Mouse (Mus musculus): ENCODE measurements at regions not wholly inside any gene's neighbourhood (a gene's known extent, or its start where the extent isn't known, plus 50 kb on each side); places are given as distances from the start of the nearest gene placed in this dataset.
A peak's percentile ranks its signal among the peaks of the same experiment; 100 is the strongest.

- Histone ChIP-seq H3K36me3 (ENCODE audit: insufficient read depth) (no peaks in the 10 kb centered on the region), H3K4me1 (ENCODE audit: insufficient read depth) (no peaks in the 10 kb centered on the region), H3K4me3 (ENCODE audit: low read depth, low read length) (no peak overlapping the region), H3K4me2 (ENCODE audit: low read depth) (no peak overlapping the region), H3K27me3 (ENCODE audit: insufficient read depth, low read length) (no peaks in the 10 kb centered on the region), H3K27ac (ENCODE audit: low read depth, low read length) (no peak overlapping the region), H3K9me3 (ENCODE audit: low read length) (no peaks in the 10 kb centered on the region), H3K9ac (no peak overlapping the region)
- DNase-seq: peak; percentile 44
- 38% methylated on average over 5 of the region's 5 CpGs for WGBS
- no peak for TF ChIP-seq CTCF (IDR thresholded peaks at IDR 0.05; ENCODE audit: low read depth)
- ATAC-seq: 0 out of 2 replicates have a peak, but pooled peaks have one; percentile 29
Measured at GRCm38 (mm10) chr1:183820555-183820954, 192.5 kb upstream of the Dusp10 start.

- DNase-seq (no peak), ATAC-seq (no peak)
- no peaks in the 10 kb centered on the region for H3K4me1 ChIP-seq (ENCODE audit: insufficient read depth)
- H3K27me3 ChIP-seq (ENCODE audit: insufficient read depth, low read length): no peaks in the 10 kb centered on the region
- H3K36me3 ChIP-seq (ENCODE audit: insufficient read depth): no peaks in the 10 kb centered on the region
- 16% methylated on average over 4 of the region's 4 CpGs for WGBS
- no peak overlapping the region for H3K4me3 ChIP-seq (ENCODE audit: low read depth, low read length)
- H3K9ac ChIP-seq: no peak overlapping the region
- no peak overlapping the region for H3K4me2 ChIP-seq (ENCODE audit: low read depth)
- TF ChIP-seq CTCF (IDR thresholded peaks at IDR 0.05; ENCODE audit: low read depth): no peak
- H3K9me3 ChIP-seq (ENCODE audit: low read length): no peaks in the 10 kb centered on the region
- no peak overlapping the region for H3K27ac ChIP-seq (ENCODE audit: low read depth, low read length)
Measured at GRCm38 (mm10) chr1:183826300-183826699, 186.8 kb upstream of the Dusp10 start.

- Histone ChIP-seq H3K4me1 (ENCODE audit: insufficient read depth) (no peaks in the 10 kb centered on the region), H3K9me3 (ENCODE audit: low read length) (no peaks in the 10 kb centered on the region), H3K27me3 (ENCODE audit: insufficient read depth, low read length) (no peaks in the 10 kb centered on the region), H3K4me2 (ENCODE audit: low read depth) (no peak overlapping the region), H3K27ac (ENCODE audit: low read depth, low read length) (no peak overlapping the region), H3K36me3 (ENCODE audit: insufficient read depth) (no peaks in the 10 kb centered on the region), H3K9ac (no peak overlapping the region), H3K4me3 (ENCODE audit: low read depth, low read length) (no peak overlapping the region)
- 63% methylated on average over 4 of the region's 4 CpGs for WGBS
- no peak for ATAC-seq
- DNase-seq: no peak
- no peak for TF ChIP-seq CTCF (IDR thresholded peaks at IDR 0.05; ENCODE audit: low read depth)
Measured at GRCm38 (mm10) chr1:183845135-183845534, 168.0 kb upstream of the Dusp10 start.

GRCm38 (mm10) chr1:183853956-183854613 lies 159.0 kb upstream of the Dusp10 start:
- no peaks in the 10 kb centered on the region for H3K9me3 ChIP-seq (ENCODE audit: low read length)
- no peaks in the 10 kb centered on the region for H3K27me3 ChIP-seq (ENCODE audit: insufficient read depth, low read length)
- DNase-seq (no peak), ATAC-seq (no peak)
- no peaks in the 10 kb centered on the region for H3K36me3 ChIP-seq (ENCODE audit: insufficient read depth)
- no peaks in the 10 kb centered on the region for H3K4me1 ChIP-seq (ENCODE audit: insufficient read depth)
- H3K27ac ChIP-seq (ENCODE audit: low read depth, low read length): no peak overlapping the region
- H3K9ac ChIP-seq: no peak overlapping the region
- no peak overlapping the region for H3K4me3 ChIP-seq (ENCODE audit: low read depth, low read length)
- WGBS: 77% methylated on average over 3 of the region's 3 CpGs
- H3K4me2 ChIP-seq (ENCODE audit: low read depth): no peak overlapping the region
- TF ChIP-seq CTCF (IDR thresholded peaks at IDR 0.05; ENCODE audit: low read depth): 0 out of 2 replicates have a peak, but pooled peaks have one; percentile 11

- no peak overlapping the region for H3K4me3 ChIP-seq (ENCODE audit: low read depth, low read length)
- no peaks in the 10 kb centered on the region for H3K9me3 ChIP-seq (ENCODE audit: low read length)
- H3K4me1 ChIP-seq (ENCODE audit: insufficient read depth): no peaks in the 10 kb centered on the region
- H3K36me3 ChIP-seq (ENCODE audit: insufficient read depth): no peaks in the 10 kb centered on the region
- no peak for TF ChIP-seq CTCF (IDR thresholded peaks at IDR 0.05; ENCODE audit: low read depth)
- WGBS: 51% methylated on average over 4 of the region's 4 CpGs
- no peak overlapping the region for H3K9ac ChIP-seq
- H3K27me3 ChIP-seq (ENCODE audit: insufficient read depth, low read length): no peaks in the 10 kb centered on the region
- no peak overlapping the region for H3K27ac ChIP-seq (ENCODE audit: low read depth, low read length)
- no peak overlapping the region for H3K4me2 ChIP-seq (ENCODE audit: low read depth)
- DNase-seq (no peak), ATAC-seq (no peak)
Measured at GRCm38 (mm10) chr1:183865111-183865510, 148.0 kb upstream of the Dusp10 start.

- no peak overlapping the region for H3K9ac ChIP-seq
- no peak overlapping the region for H3K4me2 ChIP-seq (ENCODE audit: low read depth)
- no peak for TF ChIP-seq CTCF (IDR thresholded peaks at IDR 0.05; ENCODE audit: low read depth)
- no peak overlapping the region for H3K27ac ChIP-seq (ENCODE audit: low read depth, low read length)
- no peaks in the 10 kb centered on the region for H3K27me3 ChIP-seq (ENCODE audit: insufficient read depth, low read length)
- H3K4me3 ChIP-seq (ENCODE audit: low read depth, low read length): no peak overlapping the region
- no peaks in the 10 kb centered on the region for H3K4me1 ChIP-seq (ENCODE audit: insufficient read depth)
- H3K9me3 ChIP-seq (ENCODE audit: low read length): no peaks in the 10 kb centered on the region
- H3K36me3 ChIP-seq (ENCODE audit: insufficient read depth): no peaks in the 10 kb centered on the region
- DNase-seq (no peak), ATAC-seq (no peak)
- 94% methylated on average over 3 of the region's 3 CpGs for WGBS
Measured at GRCm38 (mm10) chr1:183865586-183865985, 147.5 kb upstream of the Dusp10 start.

GRCm38 (mm10) chr1:183868965-183869364 lies 144.1 kb upstream of the Dusp10 start:
- H3K36me3 ChIP-seq (ENCODE audit: insufficient read depth): no peaks in the 10 kb centered on the region
- no peaks in the 10 kb centered on the region for H3K4me1 ChIP-seq (ENCODE audit: insufficient read depth)
- H3K4me3 ChIP-seq (ENCODE audit: low read depth, low read length): no peak overlapping the region
- ATAC-seq: no peak
- H3K9me3 ChIP-seq (ENCODE audit: low read length): no peaks in the 10 kb centered on the region
- H3K27ac ChIP-seq (ENCODE audit: low read depth, low read length): no peak overlapping the region
- no peaks in the 10 kb centered on the region for H3K27me3 ChIP-seq (ENCODE audit: insufficient read depth, low read length)
- no peak for TF ChIP-seq CTCF (IDR thresholded peaks at IDR 0.05; ENCODE audit: low read depth)
- WGBS: 95% methylated on average over 5 of the region's 5 CpGs
- no peak overlapping the region for H3K4me2 ChIP-seq (ENCODE audit: low read depth)
- no peak for DNase-seq
- H3K9ac ChIP-seq: no peak overlapping the region

All from forebrain, postnatal 0 days (tissue).